Mouse (Mus musculus) heart, adult 2 months (tissue): ENCODE data around the gene Zbtb49. TPM values are rescaled to one million over a fixed set of nuclear protein-coding genes. Genes with fewer than 3 reads are reported as not detected.
A peak's percentile ranks its signal among the peaks of the same experiment; 100 is the strongest.

Experiments
- DNase-seq, 2 experiments: peaks; one replicate each; pipeline ENCODE4 v3.0.0; 2021
- H3K27ac ChIP-seq: fragments of 200-600 bp; 2 replicates; pipeline ENCODE4 v1.8.1; 2022
- H3K27me3 ChIP-seq: fragments of 200-500 bp; 2 replicates; pipeline ENCODE4 v1.6.1; 2012; ENCODE audit warnings: mild to moderate bottlenecking, low read length, inconsistent platforms, mixed read lengths; ENCODE audit not compliant: control insufficient read depth, insufficient read depth
- H3K36me3 ChIP-seq: fragments of 200-500 bp; 2 replicates; pipeline ENCODE4 v1.6.1; 2012; ENCODE audit warnings: low read length, inconsistent platforms; ENCODE audit not compliant: control insufficient read depth, insufficient read depth
- H3K4me1 ChIP-seq: fragments of 200-500 bp; 2 replicates; pipeline ENCODE4 v1.6.1; 2011; ENCODE audit warnings: low read length; ENCODE audit not compliant: control insufficient read depth, insufficient read depth
- H3K4me3 ChIP-seq: fragments of 200-600 bp; 2 replicates; pipeline ENCODE4 v1.8.1; 2022
- H3K79me2 ChIP-seq: fragments of 200-500 bp; replicated peaks from 2 replicates; pipeline ENCODE4 v1.6.1; 2012; ENCODE audit warnings: mild to moderate bottlenecking, inconsistent platforms, low read length, moderate library complexity, mixed read lengths; ENCODE audit not compliant: control insufficient read depth, insufficient read depth
- H3K9ac ChIP-seq: fragments of 200-500 bp; 2 replicates; pipeline ENCODE4 v1.6.1; 2012; ENCODE audit warnings: low read depth, mild to moderate bottlenecking, control low read depth, inconsistent platforms, low read length, mixed read lengths
- CTCF ChIP-seq: fragments of 200-600 bp; IDR thresholded peaks from 2 replicates; pipeline ENCODE4 v1.8.1; 2022; ENCODE audit warnings: antibody characterized with exemption, mild to moderate bottlenecking, moderate library complexity
- EP300 ChIP-seq: fragments of 200-500 bp; IDR thresholded peaks from 2 replicates; pipeline ENCODE4 v1.6.1; 2011; ENCODE audit warnings: low read depth, low read length, control low read depth; ENCODE audit not compliant: insufficient read depth
- POLR2A ChIP-seq: fragments of 200-500 bp; IDR thresholded peaks from 2 replicates; pipeline ENCODE4 v1.6.1; 2011; ENCODE audit warnings: mild to moderate bottlenecking, low read depth, low read length, control low read depth; ENCODE audit not compliant: insufficient read depth
- WGBS: fragments of 180-500 bp; shearing (Covaris S2); methylation state at CpG from one replicate; pipeline ENCODE4 v1.1.7; 2018; 5-methylcytosine and 5-hydroxymethylcytosine counted together
- intact Hi-C: fragments of 180-260 bp; cut with DNase I; formaldehyde crosslinking; loops from one replicate; pipeline ENCODE4 v1.15.1; 2025
- polyA plus RNA-seq: library from polyadenylated mRNA; depleted of rRNA; stranded (reverse); fragments of >200 nt; gene quantifications from 2 replicates; pipeline ENCODE4 v1.2.3, GENCODE M21; 2012; rRNA removed
- total RNA-seq, 2 experiments: library from RNA; stranded (reverse); gene quantifications; 2 replicates each; pipeline ENCODE4 v1.2.3; 2021

Gene Zbtb49
- total and polyA plus RNA-seq, 3 experiments, result 3.7 to 5.2 (median 4.1) TPM

DNA sequence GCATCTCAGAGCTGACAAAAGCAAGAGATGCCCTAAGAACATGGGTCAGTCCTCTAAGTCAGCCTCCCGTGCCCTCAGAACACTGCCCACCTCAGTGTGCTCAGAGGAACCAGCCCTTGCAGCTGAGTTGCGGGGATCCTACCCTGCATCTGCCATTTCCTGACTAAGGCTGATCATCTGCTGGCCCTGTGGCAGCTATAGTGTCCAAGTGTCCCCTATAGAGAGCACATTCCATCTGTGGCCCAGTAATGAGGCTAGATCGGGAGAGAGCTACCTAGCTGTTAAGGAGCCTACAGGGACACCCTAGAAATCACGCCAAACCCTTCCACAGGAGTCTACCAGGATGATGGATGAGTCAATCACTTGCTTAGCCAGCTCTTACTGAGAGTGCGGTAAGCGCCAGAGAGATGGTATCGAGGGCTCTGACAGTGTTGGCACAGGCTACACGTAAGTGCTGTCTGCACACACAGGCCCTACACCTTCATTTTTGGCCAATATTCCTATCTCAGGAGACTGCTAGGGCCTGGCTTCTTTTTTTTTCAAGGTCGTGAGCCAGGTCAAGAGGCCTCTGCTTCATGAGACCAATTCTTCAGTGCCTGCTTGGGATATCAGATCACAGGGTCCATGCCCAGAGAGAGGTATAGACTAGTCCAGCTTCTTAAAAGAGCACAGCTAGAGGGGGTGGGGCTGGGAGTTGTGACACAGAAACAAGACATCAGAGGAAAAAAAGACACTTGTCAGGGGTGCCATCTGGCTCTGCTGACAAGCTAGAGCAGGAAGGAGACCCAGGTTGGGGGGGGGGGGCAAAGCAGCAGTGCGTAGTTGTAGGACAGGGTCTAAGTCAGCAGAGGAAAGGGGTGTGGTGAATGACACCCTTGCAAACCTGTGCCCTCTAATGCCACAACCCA is 67.8 kb downstream of the Zbtb49 start:
- no peaks in the 10 kb centered on the region for H3K36me3 ChIP-seq
- H3K4me3 ChIP-seq, result no peak overlapping the region
- intact Hi-C loops, result no loop called here
- no peak for TF ChIP-seq POLR2A
- no peak for TF ChIP-seq EP300
- TF ChIP-seq CTCF, result no peak
- no peak overlapping the region for H3K27ac ChIP-seq
- H3K9ac ChIP-seq, result no peak overlapping the region
- no peak for DNase-seq
- no peaks in the 10 kb centered on the region for H3K27me3 ChIP-seq
- no peaks in the 10 kb centered on the region for H3K79me2 ChIP-seq
- 84% methylated on average over 10 of the region's 10 CpGs for WGBS
- no peaks in the 10 kb centered on the region for H3K4me1 ChIP-seq

DNA sequence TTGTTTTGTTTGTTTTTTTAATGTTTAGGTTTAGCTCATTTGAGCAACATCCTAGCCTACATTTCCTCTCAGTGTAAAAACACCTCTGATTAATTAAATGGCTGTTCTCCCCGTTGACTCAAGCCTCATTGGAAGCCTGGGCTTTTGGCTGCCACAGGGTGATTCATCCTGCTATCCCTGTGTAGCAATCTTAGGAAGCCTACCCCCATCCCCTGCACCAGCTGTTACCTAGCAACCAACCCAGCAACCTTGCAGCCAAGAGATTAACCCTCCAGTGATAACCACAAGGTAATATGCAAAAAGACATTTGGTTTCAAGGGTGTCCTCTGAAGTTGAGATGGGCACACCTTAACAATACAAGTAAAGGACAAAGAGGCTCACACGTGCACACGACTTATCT is 69.0 kb downstream of the Zbtb49 start:
- Histone ChIP-seq H3K9ac (no peak overlapping the region), H3K4me1 (peaks cover 2% of the 10 kb centered on the region; the same call in 1 of the 2 replicates), H3K27me3 (no peaks in the 10 kb centered on the region), H3K27ac (no peak overlapping the region), H3K79me2 (no peaks in the 10 kb centered on the region), H3K36me3 (no peaks in the 10 kb centered on the region), H3K4me3 (no peak overlapping the region)
- WGBS, result 60% methylated on average over 3 of the region's 3 CpGs
- intact Hi-C loops, result no loop called here
- DNase-seq, result no peak
- TF ChIP-seq EP300 (no peak), CTCF (no peak), POLR2A (no peak)

DNA sequence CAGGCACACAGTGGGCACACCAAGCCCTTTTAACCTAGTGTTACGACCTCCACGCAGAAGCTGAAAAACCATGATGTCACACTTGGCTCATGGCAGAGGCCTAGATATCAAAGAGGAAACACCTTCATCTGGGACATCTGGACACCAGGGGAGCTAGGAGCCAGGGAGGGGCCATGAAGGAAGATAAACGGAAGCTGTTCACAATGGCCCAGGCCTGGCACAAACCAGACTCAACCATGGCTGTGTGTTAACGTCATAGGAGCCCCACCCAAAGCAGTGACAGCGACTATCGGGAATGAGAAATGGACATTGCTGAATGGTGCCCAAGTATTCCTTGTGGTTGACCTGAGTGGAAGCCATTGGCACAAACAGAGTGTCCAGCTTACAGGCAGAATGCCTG is 73.7 kb downstream of the Zbtb49 start:
- WGBS, result 39% methylated on average over 6 of the region's 6 CpGs
- Histone ChIP-seq H3K27me3 (no peaks in the 10 kb centered on the region), H3K27ac (no peak overlapping the region), H3K4me3 (no peak overlapping the region), H3K79me2 (no peaks in the 10 kb centered on the region), H3K36me3 (no peaks in the 10 kb centered on the region), H3K9ac (no peak overlapping the region), H3K4me1 (peaks cover 2% of the 10 kb centered on the region; the same call in 1 of the 2 replicates)
- intact Hi-C loops, result no loop called here
- peak in 1 of 2 experiments; percentile 37 for DNase-seq
- TF ChIP-seq EP300 (0 out of 2 replicates have a peak, but pooled peaks have one; percentile 34), POLR2A (no peak)

DNA sequence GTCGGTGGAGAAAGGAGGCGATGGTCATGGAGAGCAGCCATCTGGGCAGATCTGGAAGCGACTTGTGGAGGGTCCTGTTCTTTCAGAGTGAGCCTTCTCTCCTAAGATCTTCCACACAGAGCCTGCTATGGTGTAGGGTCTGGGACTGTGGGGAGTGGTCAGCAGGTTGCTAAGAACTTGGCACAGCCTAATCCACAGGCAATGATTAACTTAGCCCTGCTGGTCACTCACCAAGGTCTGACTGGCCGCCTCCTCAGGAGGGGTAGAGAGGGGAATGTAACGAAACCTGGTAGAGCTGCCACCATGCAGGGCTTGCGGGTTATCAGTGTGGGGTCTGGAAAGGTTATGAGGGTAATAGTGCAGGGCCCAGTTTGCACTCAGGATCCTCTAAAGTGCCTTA is 79.4 kb downstream of the Zbtb49 start:
- Histone ChIP-seq H3K4me1 (no peaks in the 10 kb centered on the region), H3K4me3 (no peak overlapping the region), H3K27ac (no peak overlapping the region), H3K79me2 (no peaks in the 10 kb centered on the region), H3K36me3 (no peaks in the 10 kb centered on the region), H3K27me3 (no peaks in the 10 kb centered on the region), H3K9ac (no peak overlapping the region)
- intact Hi-C loops, result no loop called here
- WGBS, result 94% methylated on average over 6 of the region's 6 CpGs
- no peak for TF ChIP-seq POLR2A
- no peak for TF ChIP-seq EP300
- no peak for TF ChIP-seq CTCF
- DNase-seq, result no peak

Other genes with a start within 250 kb of the Zbtb49 start
- 10 to 100 TPM; 15.9 to 18.5 TPM for gene Stx18, start 181.7 kb downstream of the Zbtb49 start, total RNA-seq
- gene Stx18, start 181.7 kb downstream of the Zbtb49 start, polyA plus RNA-seq, result 12.1 and 14.9 TPM in 2 replicates
- 1 to 10 TPM; 6.8 to 7.8 TPM for gene Nsg1, start 60.5 kb downstream of the Zbtb49 start, total RNA-seq
- 9.7 and 12.5 TPM in 2 replicates for gene Nsg1, start 60.5 kb downstream of the Zbtb49 start, polyA plus RNA-seq
- 10 to 100 TPM; 16.8 to 20.5 TPM for gene Lyar, start within 50 bp of the Zbtb49 start, total RNA-seq
- gene Lyar, start within 50 bp of the Zbtb49 start, polyA plus RNA-seq, result 5.4 and 7.4 TPM in 2 replicates
- 10 to 100 TPM; 11.7 to 12.2 TPM for gene Tmem128, start 39.7 kb upstream of the Zbtb49 start, total RNA-seq
- 16.5 and 24.0 TPM in 2 replicates for gene Tmem128, start 39.7 kb upstream of the Zbtb49 start, polyA plus RNA-seq
- gene Otop1, start 55.5 kb upstream of the Zbtb49 start, total RNA-seq, result under 1 TPM; 0.57 to 0.82 TPM
- gene Otop1, start 55.5 kb upstream of the Zbtb49 start, polyA plus RNA-seq, result 2.9 and 4.3 TPM in 2 replicates
- gene Drd5, start 98.9 kb upstream of the Zbtb49 start, total RNA-seq, result not detected
- not detected in 2 replicates for gene Drd5, start 98.9 kb upstream of the Zbtb49 start, polyA plus RNA-seq